Comparison of ENCODE assay signal across 13 mouse cellular contexts in the genomic region with DNA sequence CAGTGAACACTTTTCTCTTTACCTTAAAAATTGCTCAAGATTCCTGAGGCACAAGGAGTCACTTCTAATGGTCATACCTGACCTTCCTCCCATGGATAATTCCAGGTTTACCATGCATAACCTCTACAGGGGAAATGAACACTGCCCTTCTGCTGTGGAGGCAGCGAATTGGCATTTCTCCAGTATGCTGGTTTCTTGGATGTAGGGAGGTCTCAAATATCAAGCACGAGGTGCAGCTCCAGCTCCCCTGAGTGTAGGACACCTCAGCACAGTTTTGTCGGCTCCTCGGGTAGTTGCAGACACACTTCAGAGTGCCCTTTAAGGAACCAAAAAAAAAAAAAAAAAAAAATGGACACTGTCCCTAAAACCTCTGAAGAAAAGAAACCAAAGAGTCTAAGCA.
A peak's percentile ranks its signal among the peaks of the same experiment; 100 is the strongest.
DNase-seq lines count a peak whose midpoint lies in the region.
"Had no signal": no experiment of that assay in that cellular context is flagged by ENCODE, and none has a peak within 500 bp of the region (broad histone marks: within the 10 kb centered on the region; RNA-seq: fewer than 3 reads in every experiment).

No protein-coding gene starts in this region.

- intact Hi-C loops in gastrocnemius, postnatal 14 days (cut with DNase I; ENCODE audit: low total_unique reads) = no loop called here
- intact Hi-C loops in left cerebral cortex, postnatal 4 days (cut with DNase I) = no loop called here

- DNase-seq in cerebellum, postnatal 14 days = peak; percentile 9 to 17
- DNase-seq in cerebellum, adult 11 months = no peak
- DNase-seq in gastrocnemius, postnatal 10 days = peak; percentile 16
- no peak for DNase-seq in gastrocnemius, postnatal 14 days
- DNase-seq in left cerebral cortex, postnatal 4 days = peak; percentile 5
- DNase-seq in left cerebral cortex, adult 18-20 months (ENCODE audit: low spot score in 2 of 2) = no peak
- DNase-seq in B cell, adult 2 months = no peak
- DNase-seq: adrenal gland, postnatal 10 days; adrenal gland, postnatal 36 days; cerebellum, adult 2 months; cerebellum, adult 9-11 months; forebrain, postnatal 0 days; heart, adult 11 months had no signal

Comparison
In these comparisons a context has a peak if more than half of its experiments do, and no peak if none do; other contexts are left out.
1. DNase-seq: peak in cerebellum, postnatal 14 days (2 of 2), gastrocnemius, postnatal 10 days (single experiment) and left cerebral cortex, postnatal 4 days (single experiment); none in cerebellum, adult 11 months (single experiment), gastrocnemius, postnatal 14 days (single experiment), left cerebral cortex, adult 18-20 months (0 of 2) and B cell, adult 2 months (0 of 2).